16 mouse cellular contexts compared by ENCODE assay signal in genomic region chr1:170155298-170155697, GRCm38 (mm10). TPM values are rescaled to one million over a fixed set of nuclear protein-coding genes. Genes with fewer than 3 reads are reported as not detected.
DNase-seq lines count a peak whose midpoint lies in the region; ATAC-seq and TF ChIP-seq lines count a peak whose summit lies in the region.
"Had no signal": no experiment of that assay in that cellular context is flagged by ENCODE, and none has a peak within 500 bp of the region (broad histone marks: within the 10 kb centered on the region; RNA-seq: fewer than 3 reads in every experiment).

No protein-coding gene starts in this region.

- H3K4me2 ChIP-seq in hindbrain, postnatal 0 days (ENCODE audit: low read depth, low read length) = no peak overlapping the region
- H3K4me2 ChIP-seq in hindbrain, embryonic 12.5 days (replicated peaks) = no peak overlapping the region
- no peak overlapping the region for H3K4me2 ChIP-seq in lung, postnatal 0 days (replicated peaks; ENCODE audit: low read depth, low read length)
- H3K4me2 ChIP-seq: embryonic facial prominence, embryonic 13.5 days; heart, embryonic 13.5 days; hindbrain, embryonic 14.5 days; liver, embryonic 15.5 days had no signal

- H3K9me3 ChIP-seq in hindbrain, postnatal 0 days (ENCODE audit: low read length) = no peaks in the 10 kb centered on the region
- H3K9me3 ChIP-seq in hindbrain, embryonic 12.5 days (replicated peaks) = no peaks in the 10 kb centered on the region
- H3K9me3 ChIP-seq in lung, postnatal 0 days (ENCODE audit: low read length) = no peaks in the 10 kb centered on the region
- H3K9me3 ChIP-seq: embryonic facial prominence, embryonic 13.5 days; heart, embryonic 13.5 days; liver, embryonic 15.5 days; megakaryocyte, embryonic 14.5 days had no signal

- DNase-seq in hindbrain, postnatal 0 days (ENCODE audit: low spot score) = no peak
- no peak for DNase-seq in lung, postnatal 0 days (ENCODE audit: low spot score)
- no peak for DNase-seq in lung, adult 18-20 months
- peak; percentile 43 for DNase-seq in R1 (ENCODE audit: low read depth, low spot score)
- no peak for DNase-seq in Muller cell, postnatal 12 days (ENCODE audit: inconsistent ontology term)
- no peak for DNase-seq in neural tube, embryonic 10.5 days (ENCODE audit: extremely low spot score, low spot score)
- DNase-seq: adrenal gland, postnatal 14 days; gastrocnemius, postnatal 25 days had no signal

- H3K36me3 ChIP-seq in hindbrain, postnatal 0 days (ENCODE audit: insufficient read depth, low read length) = no peaks in the 10 kb centered on the region
- H3K36me3 ChIP-seq in hindbrain, embryonic 12.5 days = peaks cover 25% of the 10 kb centered on the region
- H3K36me3 ChIP-seq in lung, postnatal 0 days (ENCODE audit: insufficient read depth, low read length) = peaks cover 4% of the 10 kb centered on the region; the same call in 1 of the 2 replicates

- H3K27ac ChIP-seq in hindbrain, postnatal 0 days = no peak overlapping the region
- no peak overlapping the region for H3K27ac ChIP-seq in hindbrain, embryonic 12.5 days
- H3K27ac ChIP-seq in lung, postnatal 0 days (ENCODE audit: low read length) = no peak overlapping the region
- H3K27ac ChIP-seq: embryonic facial prominence, embryonic 13.5 days; heart, embryonic 13.5 days; hindbrain, embryonic 14.5 days; liver, embryonic 15.5 days had no signal

- no peaks in the 10 kb centered on the region for H3K27me3 ChIP-seq in hindbrain, postnatal 0 days (ENCODE audit: insufficient read depth, low read length)
- H3K27me3 ChIP-seq in hindbrain, embryonic 12.5 days = no peaks in the 10 kb centered on the region
- H3K27me3 ChIP-seq in lung, postnatal 0 days (replicated peaks; ENCODE audit: insufficient read depth, low read length) = no peaks in the 10 kb centered on the region
- H3K27me3 ChIP-seq: embryonic facial prominence, embryonic 13.5 days; heart, embryonic 13.5 days; liver, embryonic 15.5 days; megakaryocyte, embryonic 14.5 days had no signal

- H3K9ac ChIP-seq in hindbrain, postnatal 0 days (replicated peaks; ENCODE audit: low read length) = no peak overlapping the region
- H3K9ac ChIP-seq in hindbrain, embryonic 12.5 days = no peak overlapping the region
- no peak overlapping the region for H3K9ac ChIP-seq in lung, postnatal 0 days (replicated peaks; ENCODE audit: low read depth)
- H3K9ac ChIP-seq: embryonic facial prominence, embryonic 13.5 days; heart, embryonic 13.5 days; hindbrain, embryonic 14.5 days; liver, embryonic 15.5 days had no signal

- no peak for ATAC-seq in hindbrain, postnatal 0 days
- ATAC-seq in hindbrain, embryonic 12.5 days (ENCODE audit: low FRiP score) = no peak
- ATAC-seq in lung, postnatal 0 days = no peak
- ATAC-seq: CD4-positive, CD25-positive, alpha-beta regulatory T cell, adult 4 months had no signal

- WGBS in hindbrain, postnatal 0 days = 79% methylated on average over 2 of the region's 2 CpGs
- 69% methylated on average over 2 of the region's 2 CpGs for whole genome bisulfite sequencing in hindbrain, embryonic 12.5 days
- 72% methylated on average over 2 of the region's 2 CpGs for WGBS in lung, postnatal 0 days

- TF ChIP-seq EP300 in lung, postnatal 0 days (IDR thresholded peaks at IDR 0.05) = no peak

- H3K4me3 ChIP-seq in hindbrain, postnatal 0 days (ENCODE audit: low read length) = no peak overlapping the region
- H3K4me3 ChIP-seq in hindbrain, embryonic 12.5 days = no peak overlapping the region
- H3K4me3 ChIP-seq in lung, postnatal 0 days (ENCODE audit: low read depth, low read length) = no peak overlapping the region
- H3K4me3 ChIP-seq: embryonic facial prominence, embryonic 13.5 days; heart, embryonic 13.5 days; liver, embryonic 15.5 days; megakaryocyte, embryonic 14.5 days; myocyte had no signal

- no peaks in the 10 kb centered on the region for H3K4me1 ChIP-seq in hindbrain, postnatal 0 days (ENCODE audit: insufficient read depth, low read length)
- H3K4me1 ChIP-seq in hindbrain, embryonic 12.5 days = peaks cover 1% of the 10 kb centered on the region; the same call in 1 of the 2 replicates
- H3K4me1 ChIP-seq in lung, postnatal 0 days (ENCODE audit: insufficient read depth, low read depth, low read length) = no peaks in the 10 kb centered on the region
- H3K4me1 ChIP-seq: heart, embryonic 13.5 days; liver, embryonic 15.5 days had no signal

- peak; percentile 39 for TF ChIP-seq CTCF in hindbrain, postnatal 0 days (IDR thresholded peaks at IDR 0.05; ENCODE audit: low read depth)
- TF ChIP-seq CTCF in lung, postnatal 0 days (IDR thresholded peaks at IDR 0.05) = peak; percentile 42

RNA-seq across cellular contexts. Expression of gene Uap1, which starts 19.5 kb away (rescaled TPM):
- 38.1 and 46.7 TPM in 2 replicates for total RNA-seq in hindbrain, postnatal 0 days (2014; rRNA removed)
- 52.6 and 54.7 TPM in 2 replicates for polyA plus RNA-seq in hindbrain, postnatal 0 days (2015; fragmentation: Nextera tagmentation; extraction: Ambion mirVana)
- 67.8 and 72.8 TPM in 2 replicates for polyA plus RNA-seq in hindbrain, embryonic 12.5 days (2016; fragmentation: Nextera tagmentation; extraction: Ambion mirVana)
- polyA plus RNA-seq in lung, postnatal 0 days (2015; fragmentation: Nextera tagmentation; extraction: Ambion mirVana) = 50.6 and 53.2 TPM in 2 replicates

RNA-seq across cellular contexts. Expression of gene Ddr2, which starts 44.7 kb away (rescaled TPM):
- 5.4 and 8.5 TPM in 2 replicates for total RNA-seq in hindbrain, postnatal 0 days (2014; rRNA removed)
- 9.6 and 9.9 TPM in 2 replicates for polyA plus RNA-seq in hindbrain, postnatal 0 days (2015; fragmentation: Nextera tagmentation; extraction: Ambion mirVana)
- polyA plus RNA-seq in hindbrain, embryonic 12.5 days (2016; fragmentation: Nextera tagmentation; extraction: Ambion mirVana) = 42.1 and 52.5 TPM in 2 replicates
- 20.6 and 23.7 TPM in 2 replicates for polyA plus RNA-seq in lung, postnatal 0 days (2015; fragmentation: Nextera tagmentation; extraction: Ambion mirVana)
- polyA plus RNA-seq: CD4-positive, CD25-positive, alpha-beta regulatory T cell, adult 4 months had no signal

RNA-seq across cellular contexts. Expression of gene Uhmk1, which starts 59.9 kb away (rescaled TPM):
- total RNA-seq in hindbrain, postnatal 0 days (2014; rRNA removed) = 45.1 and 45.6 TPM in 2 replicates
- polyA plus RNA-seq in hindbrain, postnatal 0 days (2015; fragmentation: Nextera tagmentation; extraction: Ambion mirVana) = 7.0 and 8.0 TPM in 2 replicates
- 15.3 and 16.3 TPM in 2 replicates for polyA plus RNA-seq in hindbrain, embryonic 12.5 days (2016; fragmentation: Nextera tagmentation; extraction: Ambion mirVana)
- polyA plus RNA-seq in lung, postnatal 0 days (2015; fragmentation: Nextera tagmentation; extraction: Ambion mirVana) = 4.8 and 5.2 TPM in 2 replicates
